Mouse (Mus musculus): Measurements from ENCODE around the gene Rtn4rl2. TPM values are rescaled to one million over a fixed set of nuclear protein-coding genes. Genes with fewer than 3 reads are reported as not detected.

The Rtn4rl2 gene
- total RNA-seq, 4 experiments from 2014 or later, result 0.19 to 0.62 (median 0.43) TPM; not detected in 1

Small RNA genes within 50 kb of the gene (microRNA-seq; reads per million reads assigned to microRNA genes)
- not detected for gene Gm24332

Other genes with a start within 250 kb of the Rtn4rl2 start
- 10 to 100 TPM; 20.7 to 26.6 (median 21.9) TPM for gene Ctnnd1, start 235.9 kb downstream of the Rtn4rl2 start, total RNA-seq (2022)
- gene Btbd18, start 227.6 kb downstream of the Rtn4rl2 start, total RNA-seq (2022), result not detected
- gene Selenoh, start 215.9 kb downstream of the Rtn4rl2 start, total RNA-seq (2022), result 10 to 100 TPM; 13.4 to 19.9 (median 16.4) TPM
- 1 to 10 TPM in 1 of 4 experiments, not detected in 3; 1.4 TPM for gene Gm28635, start 208.7 kb downstream of the Rtn4rl2 start, total RNA-seq (2022)
- gene Med19, start 208.3 kb downstream of the Rtn4rl2 start, total RNA-seq (2022), result 1 to 10 TPM; 6.0 to 8.0 (median 6.9) TPM
- 10 to 100 TPM; 41.0 to 55.7 (median 49.0) TPM for gene Tmx2, start 207.6 kb downstream of the Rtn4rl2 start, total RNA-seq (2022)
- 100 to 1,000 TPM in 1 of 4 experiments, 10 to 100 TPM in 3; 78.4 to 100 (median 81.7) TPM for gene Zdhhc5, start 171.5 kb downstream of the Rtn4rl2 start, total RNA-seq (2022)
- 1 to 10 TPM; 3.7 to 4.3 (median 4.1) TPM for gene Clp1, start 159.4 kb downstream of the Rtn4rl2 start, total RNA-seq (2022)
- gene Ypel4, start 152.7 kb downstream of the Rtn4rl2 start, total RNA-seq (2022), result under 1 TPM in 3 of 4 experiments, not detected in 1; 0.34 to 0.54 (median 0.54) TPM
- gene Gm19426, start 143.1 kb downstream of the Rtn4rl2 start, total RNA-seq (2022), result under 1 TPM in 1 of 4 experiments, not detected in 3; 0.60 TPM
- 10 to 100 TPM; 22.0 to 55.1 (median 36.1) TPM for gene Serping1, start 111.3 kb downstream of the Rtn4rl2 start, total RNA-seq (2022)
- 1 to 10 TPM; 1.5 to 3.5 (median 2.3) TPM for gene Ube2l6, start 87.9 kb downstream of the Rtn4rl2 start, total RNA-seq (2022)
- 10 to 100 TPM; 46.3 to 63.9 (median 59.0) TPM for gene Smtnl1, start 64.1 kb downstream of the Rtn4rl2 start, total RNA-seq (2022)
- gene Timm10, start 59.7 kb downstream of the Rtn4rl2 start, total RNA-seq (2022), result 10 to 100 TPM; 37.9 to 51.4 (median 45.5) TPM
- gene Slc43a1, start 47.9 kb downstream of the Rtn4rl2 start, total RNA-seq (2022), result 10 to 100 TPM in 3 of 4 experiments, 1 to 10 TPM in 1; 8.0 to 28.2 (median 14.4) TPM
- 10 to 100 TPM; 10.9 to 29.6 (median 17.7) TPM for gene Slc43a3, start 49.9 kb upstream of the Rtn4rl2 start, total RNA-seq (2022)
- not detected for gene Prg2, start 93.8 kb upstream of the Rtn4rl2 start, total RNA-seq (2022)
- gene Prg3, start 101.5 kb upstream of the Rtn4rl2 start, total RNA-seq (2022), result not detected
- 10 to 100 TPM; 20.2 to 27.0 (median 23.5) TPM for gene Ssrp1, start 150.5 kb upstream of the Rtn4rl2 start, total RNA-seq (2022)
- gene P2rx3, start 150.8 kb upstream of the Rtn4rl2 start, total RNA-seq (2022), result under 1 TPM; 0.44 to 0.72 (median 0.63) TPM
- gene Tnks1bp1, start 161.3 kb upstream of the Rtn4rl2 start, total RNA-seq (2022), result 10 to 100 TPM; 17.9 to 27.1 (median 23.5) TPM
- gene Aplnr, start 249.5 kb upstream of the Rtn4rl2 start, total RNA-seq (2022), result 1 to 10 TPM; 1.5 to 5.4 (median 2.6) TPM

Measured in gastrocnemius, adult 8-10 months (tissue).